Mouse (Mus musculus): ENCODE data around the gene Calu.
"Not testable (repeated sequence)": the region's sequence is repeated elsewhere in the genome, so short reads cannot be mapped to it uniquely, and the experiment has no call there.

The Calu gene

DNA sequence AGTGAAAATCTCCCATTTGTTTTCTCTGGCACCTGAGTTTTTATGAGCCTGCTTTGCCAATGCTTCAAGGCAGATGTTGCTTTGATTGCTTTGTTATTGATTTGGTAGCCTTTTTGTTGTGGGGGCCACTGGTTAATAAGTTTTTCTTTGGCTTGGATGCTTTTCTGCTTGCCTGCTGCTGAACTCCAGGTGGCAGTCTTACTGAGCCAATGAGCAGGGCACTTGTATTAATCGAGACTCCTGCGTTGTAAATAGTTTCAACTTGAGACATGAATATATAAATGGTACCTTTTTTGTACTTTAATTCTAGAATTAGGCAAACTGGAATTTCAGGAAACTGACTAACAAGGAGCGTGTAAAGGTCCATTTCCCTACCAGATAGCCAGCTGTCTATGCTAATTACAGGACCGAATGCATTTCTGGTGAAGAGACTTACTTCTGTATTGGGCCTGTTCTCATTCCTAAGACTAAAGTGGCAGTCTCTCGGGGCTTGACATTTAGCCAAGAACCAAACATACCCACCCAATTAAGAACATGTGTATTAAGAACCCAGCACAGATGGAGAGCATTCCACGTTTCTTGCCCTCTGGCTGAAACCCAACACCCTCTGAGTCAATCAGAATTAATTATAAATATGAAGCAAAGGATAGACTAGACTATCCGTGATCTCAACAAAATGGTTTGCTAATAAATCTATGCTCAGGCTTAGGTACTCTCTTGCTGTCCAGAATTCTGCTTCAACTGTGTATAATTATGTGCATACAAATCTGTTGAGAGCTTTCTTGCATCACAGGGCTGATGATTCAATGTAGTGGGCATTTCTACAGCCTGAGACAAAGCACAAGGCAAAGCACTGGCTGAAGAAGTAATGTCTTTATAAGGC, 14.6 kb downstream of the Calu start:
- DNase-seq (ENCODE audit: low read depth, low spot score), result no peak

GRCm38 (mm10) chr6:29363129-29363515, 15.3 kb downstream of the Calu start:
- DNase-seq (ENCODE audit: low read depth, low spot score), result no peak

DNA sequence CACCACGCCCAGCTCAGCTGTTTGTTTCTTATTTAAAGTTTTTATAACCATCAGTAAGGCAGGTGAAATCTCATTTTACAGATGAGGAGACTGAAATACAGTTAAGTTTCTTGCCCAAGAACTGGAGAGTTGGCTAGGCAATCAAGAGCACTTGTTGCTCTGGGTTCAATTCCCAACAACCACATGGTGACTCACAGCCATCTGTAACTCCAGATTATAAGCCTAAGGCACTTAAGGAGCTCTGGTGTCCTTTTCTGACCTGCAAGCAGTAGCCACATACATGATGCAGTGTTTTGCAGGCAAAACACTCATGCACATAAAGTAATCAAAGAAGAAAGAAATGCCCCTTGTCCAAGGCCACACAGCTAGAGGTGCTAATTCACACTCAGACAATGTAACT, 17.4 kb downstream of the Calu start:
- DNase-seq (ENCODE audit: low read depth, low spot score), result no peak

- no peak for DNase-seq (ENCODE audit: low read depth, low spot score)
These were observed 29.5 kb downstream of the Calu start for GRCm38 (mm10) chr6:29377386-29377785.

GRCm38 (mm10) chr6:29378678-29379077, 30.8 kb downstream of the Calu start:
- DNase-seq (ENCODE audit: low read depth, low spot score), result no peak

- DNase-seq (ENCODE audit: low read depth, low spot score), result no peak
These were observed 32.1 kb downstream of the Calu start for GRCm38 (mm10) chr6:29379954-29380353.

DNA sequence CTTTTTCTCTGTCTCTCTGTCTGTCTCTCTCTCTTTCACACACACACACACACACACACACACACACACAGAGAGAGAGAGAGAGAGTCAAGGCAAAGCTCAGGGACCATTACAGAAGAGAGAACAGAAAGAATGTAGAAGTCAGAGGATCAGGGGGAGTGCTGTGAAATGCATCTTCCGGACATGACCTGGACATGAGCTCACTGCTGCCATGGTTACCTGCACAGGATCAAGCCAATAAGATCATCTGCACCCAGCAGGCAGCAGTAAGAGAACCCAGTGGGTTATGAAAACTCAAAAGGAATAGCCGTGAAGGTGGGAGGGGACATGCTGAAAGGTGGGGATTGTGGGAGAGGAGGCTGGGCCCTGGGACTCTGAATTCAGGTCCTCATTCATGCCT, 34.6 kb downstream of the Calu start:
- DNase-seq (ENCODE audit: low read depth, low spot score), result no peak

- DNase-seq (ENCODE audit: low read depth, low spot score), result no peak
These were observed 40.2 kb downstream of the Calu start, which contains the start of gene Opn1sw for GRCm38 (mm10) chr6:29388052-29388518. TSS of gene Opn1sw (minus strand) at chr6:29388468.

- no peak for DNase-seq (ENCODE audit: low read depth, low spot score)
These were observed 40.8 kb downstream of the Calu start for GRCm38 (mm10) chr6:29388606-29389080.

DNA sequence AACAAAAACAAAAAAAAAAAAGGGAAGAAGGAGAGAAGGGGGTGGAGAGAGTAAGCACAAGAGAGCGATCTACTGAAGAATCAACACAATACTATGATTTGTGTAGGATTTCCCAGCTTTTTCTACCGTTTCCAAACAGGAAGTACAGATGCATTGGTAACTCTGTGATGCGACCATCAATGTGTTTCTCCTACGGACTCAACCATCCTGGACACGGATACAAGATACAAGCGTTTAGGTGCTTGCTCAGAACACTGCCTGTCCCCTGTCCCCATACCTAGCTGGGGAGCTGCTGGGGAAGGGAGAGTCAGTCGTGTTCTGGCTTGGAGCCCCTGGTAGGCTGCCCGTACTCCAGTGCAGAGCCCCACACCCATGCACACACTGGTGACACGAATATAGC, 41.6 kb downstream of the Calu start:
- no peak for DNase-seq (ENCODE audit: low read depth, low spot score)

DNA sequence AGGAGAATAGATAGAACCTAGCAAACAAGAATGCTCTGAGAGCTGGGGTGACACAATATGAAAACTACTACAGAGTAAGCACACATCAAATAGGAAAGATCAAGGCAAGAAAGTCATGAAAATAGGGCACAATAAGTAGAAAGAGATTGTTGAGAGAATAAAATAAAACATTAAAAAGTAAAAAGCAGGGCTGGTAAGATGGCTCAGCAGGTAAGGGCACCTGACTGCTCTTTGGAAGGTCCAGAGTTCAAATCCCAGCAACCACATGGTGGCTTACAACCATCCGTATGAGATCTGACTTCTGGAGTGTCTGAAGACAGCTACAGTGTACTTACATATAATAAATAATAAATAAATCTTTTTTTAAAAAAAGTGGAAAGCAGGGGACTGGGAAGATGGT, 42.6 kb downstream of the Calu start:
- DNase-seq (ENCODE audit: low read depth, low spot score), result not testable (repeated sequence)

- not testable (repeated sequence) for DNase-seq (ENCODE audit: low read depth, low spot score)
These were observed 43.4 kb downstream of the Calu start for GRCm38 (mm10) chr6:29391241-29391640.

- DNase-seq (ENCODE audit: low read depth, low spot score), result no peak
These were observed 43.9 kb downstream of the Calu start for GRCm38 (mm10) chr6:29391802-29392201.

DNA sequence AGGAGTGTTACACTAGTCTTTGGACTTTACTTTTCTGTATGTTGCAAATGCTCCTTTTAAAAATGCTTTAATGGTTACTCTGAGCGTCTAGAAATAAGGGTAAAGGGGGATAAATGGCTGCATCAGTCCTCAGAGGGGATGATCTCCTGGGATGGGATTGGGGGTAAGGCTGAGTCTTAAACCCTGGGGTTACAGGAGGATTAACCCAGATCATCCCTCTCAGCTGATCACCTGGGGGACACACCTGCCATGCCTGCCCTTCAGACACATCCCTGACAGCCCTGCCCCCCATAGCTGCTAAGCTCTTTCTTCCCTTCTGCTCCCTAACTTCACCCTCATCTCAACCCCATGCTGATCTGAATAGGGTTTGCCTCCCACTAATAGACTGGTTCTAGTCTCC, 46.4 kb downstream of the Calu start:
- no peak for DNase-seq (ENCODE audit: low read depth, low spot score)

DNA sequence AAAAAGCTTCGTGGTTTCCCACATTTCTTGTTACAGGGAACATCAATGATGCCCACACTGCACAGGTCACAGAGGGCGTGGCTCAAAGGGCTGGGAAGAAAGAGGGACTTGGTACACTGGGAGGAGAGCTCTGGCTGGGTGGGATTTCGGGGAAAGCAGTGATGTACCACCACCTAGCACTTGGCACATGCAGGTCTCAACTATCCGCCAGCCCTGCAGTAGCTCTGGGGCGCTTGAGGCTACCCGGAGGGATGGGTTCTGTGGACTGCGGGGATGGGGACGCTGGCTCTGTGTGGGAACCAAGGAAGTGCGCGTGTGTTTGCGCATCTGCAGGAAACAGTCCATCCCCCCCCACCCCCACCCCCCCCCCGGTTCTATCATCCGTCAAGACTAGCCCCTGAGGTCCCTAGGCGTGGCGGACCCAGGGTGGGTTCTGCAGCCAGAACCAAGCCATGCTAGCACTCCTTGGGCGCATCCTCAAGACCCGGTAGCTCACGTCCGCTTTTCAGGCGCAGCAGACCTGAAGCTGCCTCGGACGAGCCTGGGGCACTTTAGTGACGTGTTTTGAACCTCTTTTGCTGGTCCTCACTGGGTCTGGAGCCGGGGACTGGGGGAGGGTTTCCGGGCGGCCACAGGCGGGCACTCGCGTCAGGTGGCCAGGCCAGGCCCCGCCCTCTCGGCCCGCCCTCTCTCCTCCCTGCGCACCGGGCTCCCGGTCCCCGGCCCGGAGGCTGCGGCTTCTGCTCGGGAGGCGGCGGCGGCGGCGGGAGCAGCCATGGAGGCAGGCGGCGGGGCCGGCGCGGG, 48.2 kb downstream of the Calu start, which contains the start of gene Ccdc136:
TSS of gene Ccdc136 (plus strand) at position 400 of the 804 bp plus-strand sequence.
- DNase-seq (ENCODE audit: low read depth, low spot score), result no peak

GRCm38 (mm10) chr6:29396714-29397540, 49.1 kb downstream of the Calu start:
- no peak for DNase-seq (ENCODE audit: low read depth, low spot score)

DNA sequence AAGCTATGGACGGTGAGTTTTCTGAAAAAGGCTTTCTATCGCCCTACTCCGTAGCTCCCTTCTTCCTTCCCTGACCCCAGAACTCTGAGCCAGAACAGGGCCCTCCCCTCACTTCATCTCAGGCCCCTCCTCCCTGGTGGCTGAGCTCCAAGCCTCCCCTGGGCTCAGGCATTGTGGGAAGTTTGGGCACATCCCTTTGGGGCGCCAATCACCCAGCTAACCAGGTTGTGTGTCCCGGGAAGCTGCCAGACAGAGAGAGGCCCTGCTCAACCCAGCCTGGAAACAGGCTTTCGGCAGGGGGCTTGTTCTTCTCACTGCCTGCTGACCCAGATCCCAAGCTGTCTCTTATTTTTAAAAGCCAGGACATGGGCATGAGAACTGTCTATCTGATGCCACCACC, 49.7 kb downstream of the Calu start:
- no peak for DNase-seq (ENCODE audit: low read depth, low spot score)

- DNase-seq (ENCODE audit: low read depth, low spot score), result no peak
These were observed 52.0 kb downstream of the Calu start for GRCm38 (mm10) chr6:29399851-29400250.

DNA sequence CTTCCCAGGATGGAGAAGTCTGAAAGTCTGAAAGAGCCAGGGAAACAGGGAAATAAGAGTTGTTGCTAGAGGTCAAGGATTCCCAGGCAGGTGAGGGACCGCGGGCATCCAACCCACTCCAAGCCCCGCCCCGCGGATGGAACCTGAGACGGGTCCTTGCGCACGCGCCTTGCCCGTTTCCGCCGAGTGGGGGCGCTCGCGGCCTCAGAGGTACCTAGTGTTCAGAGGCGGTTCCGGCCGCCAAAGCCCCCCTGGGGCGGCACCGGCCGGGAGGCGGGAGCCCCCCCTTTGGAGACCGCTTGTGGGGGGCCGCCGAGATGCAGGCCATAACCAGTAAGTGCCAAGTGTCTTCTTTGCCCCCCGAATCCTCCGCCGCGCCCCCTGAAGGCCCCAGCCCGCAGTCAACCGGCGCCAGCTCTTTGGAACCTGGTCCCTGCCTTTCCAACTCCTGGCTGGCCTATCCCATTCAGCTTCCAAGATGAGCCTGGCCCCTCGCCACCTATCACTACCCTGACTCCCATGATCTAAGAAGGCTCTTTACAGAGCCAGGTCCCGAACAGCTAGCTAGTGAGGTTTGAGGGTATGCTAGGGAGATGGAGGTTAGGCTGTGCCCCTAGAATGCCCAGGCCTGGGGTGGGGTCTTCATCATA, 54.9 kb downstream of the Calu start:
- no peak for DNase-seq (ENCODE audit: low read depth, low spot score)

DNA sequence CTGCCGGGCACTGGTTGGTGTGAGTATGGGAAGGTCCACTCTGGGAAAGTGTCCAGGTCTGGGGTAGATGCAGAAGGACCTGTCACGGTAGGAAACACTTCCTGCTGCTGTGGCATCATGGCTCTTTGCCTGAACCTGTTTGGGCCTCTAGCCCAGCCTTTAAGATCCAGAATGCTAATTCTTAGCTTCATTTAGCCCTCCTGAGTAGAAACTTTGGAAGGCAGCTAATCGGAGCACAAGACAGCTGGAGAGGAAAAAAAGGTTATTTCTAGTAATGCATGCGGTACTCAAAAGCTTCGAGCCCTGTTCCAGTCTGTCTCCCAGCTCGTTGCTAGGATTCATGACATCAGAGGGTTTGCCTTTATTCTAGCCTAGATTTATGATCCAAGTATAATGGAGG, 58.5 kb downstream of the Calu start:
- no peak for DNase-seq (ENCODE audit: low read depth, low spot score)

DNA sequence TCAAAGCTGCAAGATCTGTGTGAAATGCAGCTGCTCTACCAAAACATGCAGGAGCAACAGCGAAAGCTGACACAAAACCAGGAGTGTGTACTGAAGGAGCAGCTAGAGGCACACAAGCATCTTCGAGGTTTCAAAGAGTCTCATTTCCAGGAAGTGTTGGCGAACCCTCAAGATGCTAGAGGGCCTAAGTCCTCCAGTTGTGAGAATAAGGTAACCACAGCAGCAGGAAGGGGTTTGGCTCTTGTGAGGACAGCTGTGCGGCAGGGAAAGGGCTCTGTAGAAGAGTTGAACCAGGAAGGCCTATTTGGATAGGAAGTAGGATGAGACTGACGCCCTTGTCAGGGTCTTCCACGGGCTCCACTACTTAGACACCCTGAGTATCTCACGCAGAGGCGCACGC, 67.6 kb downstream of the Calu start:
- DNase-seq (ENCODE audit: low read depth, low spot score), result no peak
